Mouse (Mus musculus) MEL (cell line): ENCODE results near the gene Plek. TPM values are rescaled to one million over a fixed set of nuclear protein-coding genes. Genes with fewer than 3 reads are reported as not detected.

ENCODE experiments used
- DNase-seq: peaks from one replicate; pipeline ENCODE4 v3.0.0; 2011; ENCODE audit warnings: low read depth, low spot score
- H3K27ac ChIP-seq: 2 replicates; pipeline ENCODE4 v1.5.1; 2012; ENCODE audit warnings: low read depth, mild to moderate bottlenecking, control low read depth, low read length, moderate library complexity; ENCODE audit not compliant: control insufficient read depth
- H3K27me3 ChIP-seq, 2 experiments: fragments of 150-350 bp in 1 of 2; sonication (generic) in 1 of 2; 2 replicates each; pipeline ENCODE4 v1.6.1; 2012; ENCODE audit warnings: low read length in 2 of 2, mild to moderate bottlenecking in 2 of 2, improper control_type of control experiment in 1 of 2, moderate library complexity in 1 of 2; ENCODE audit not compliant: insufficient read depth in 2 of 2, control insufficient read depth in 1 of 2
- H3K36me3 ChIP-seq, 2 experiments: 2 replicates each; pipeline ENCODE4 v1.6.1; 2012 to 2014; ENCODE audit warnings: low read length in 2 of 2, improper control_type of control experiment in 1 of 2, inconsistent platforms in 1 of 2, mild to moderate bottlenecking in 1 of 2; ENCODE audit not compliant: insufficient read depth in 2 of 2, control insufficient read depth in 1 of 2
- H3K4me1 ChIP-seq, 2 experiments: fragments of 150-350 bp in 1 of 2; sonication (generic) in 1 of 2; 2 replicates each; pipeline ENCODE4 v1.6.1; 2012; ENCODE audit warnings: low read length in 2 of 2, improper control_type of control experiment in 1 of 2, mild to moderate bottlenecking in 1 of 2; ENCODE audit not compliant: insufficient read depth in 2 of 2, control insufficient read depth in 1 of 2
- H3K4me3 ChIP-seq, 2 experiments: fragments of 150-350 bp in 1 of 2; sonication (generic) in 1 of 2; 2 replicates each; pipeline ENCODE4 v1.5.1; 2012; ENCODE audit warnings: low read depth in 2 of 2, low read length in 2 of 2, mild to moderate bottlenecking in 2 of 2, moderate library complexity in 2 of 2, control low read depth in 1 of 2, improper control_type of control experiment in 1 of 2; ENCODE audit not compliant: control insufficient read depth in 1 of 2, insufficient read depth in 1 of 2
- H3K79me2 ChIP-seq: 2 replicates; pipeline ENCODE4 v1.6.1; 2012; ENCODE audit warnings: mild to moderate bottlenecking, low read length, moderate library complexity; ENCODE audit not compliant: control insufficient read depth, poor library complexity, insufficient read depth
- H3K9ac ChIP-seq: 2 replicates; pipeline ENCODE4 v1.6.1; 2012; ENCODE audit warnings: low read depth, mild to moderate bottlenecking, control low read depth, low read length, moderate library complexity; ENCODE audit not compliant: control insufficient read depth, poor library complexity, severe bottlenecking
- H3K9me3 ChIP-seq: fragments of 150-350 bp; sonication (generic); replicated peaks from 2 replicates; pipeline ENCODE4 v1.6.1; 2012; ENCODE audit warnings: mild to moderate bottlenecking, low read length, improper control_type of control experiment, moderate library complexity; ENCODE audit not compliant: insufficient read depth
- BHLHE40 ChIP-seq: IDR thresholded peaks from 2 replicates; pipeline ENCODE4 v1.6.1; 2012; ENCODE audit warnings: low read depth, mild to moderate bottlenecking, inconsistent platforms, low read length, improper control_type of control experiment, borderline replicate concordance
- CHD1 ChIP-seq: IDR thresholded peaks from 2 replicates; pipeline ENCODE4 v1.6.1; 2012; ENCODE audit warnings: low read depth, mild to moderate bottlenecking, inconsistent platforms, low read length, improper control_type of control experiment
- CHD2 ChIP-seq: IDR thresholded peaks from 2 replicates; pipeline ENCODE4 v1.6.1; 2011; ENCODE audit warnings: low read length, improper control_type of control experiment
- CTCF ChIP-seq, 3 experiments: IDR thresholded peaks in 2 of 3; conservative IDR thresholded peaks in 1 of 3; 2 replicates each; pipeline ENCODE4 v1.5.1; 2011 to 2012; ENCODE audit warnings: low read length in 3 of 3, low read depth in 2 of 3, mild to moderate bottlenecking in 2 of 3, improper control_type of control experiment in 1 of 3, inconsistent platforms in 1 of 3, mixed read lengths in 1 of 3, moderate library complexity in 1 of 3; ENCODE audit not compliant: control insufficient read depth in 1 of 3, insufficient read depth in 1 of 3, poor library complexity in 1 of 3, severe bottlenecking in 1 of 3
- ELF1 ChIP-seq: IDR thresholded peaks from 2 replicates; pipeline ENCODE4 v1.6.1; 2014; ENCODE audit warnings: low read depth, mild to moderate bottlenecking, inconsistent platforms, low read length, improper control_type of control experiment, moderate library complexity
- EP300 ChIP-seq, 2 experiments: IDR thresholded peaks; 2 replicates each; pipeline ENCODE4 v1.6.1; 2011; ENCODE audit warnings: improper control_type of control experiment in 2 of 2, low read length in 2 of 2, low read depth in 1 of 2, mild to moderate bottlenecking in 1 of 2
- ETS1 ChIP-seq: IDR thresholded peaks from 2 replicates; pipeline ENCODE4 v1.6.1; 2012; ENCODE audit warnings: low read depth, mild to moderate bottlenecking, inconsistent platforms, low read length, improper control_type of control experiment, moderate library complexity
- KAT2A ChIP-seq: conservative IDR thresholded peaks from 2 replicates; pipeline ENCODE4 v1.6.1; 2012; ENCODE audit warnings: low read depth, low read length, improper control_type of control experiment, inconsistent platforms
- MAFK ChIP-seq: IDR thresholded peaks from 2 replicates; pipeline ENCODE4 v1.6.1; 2011; ENCODE audit warnings: low read depth, mild to moderate bottlenecking, low read length, improper control_type of control experiment, borderline replicate concordance
- MAX ChIP-seq: IDR thresholded peaks from 2 replicates; pipeline ENCODE4 v1.6.1; 2011; ENCODE audit warnings: low read length, improper control_type of control experiment
- MAZ ChIP-seq: IDR thresholded peaks from 2 replicates; pipeline ENCODE4 v1.6.1; 2012; ENCODE audit warnings: low read depth, mild to moderate bottlenecking, inconsistent platforms, low read length, improper control_type of control experiment
- MXI1 ChIP-seq: IDR thresholded peaks from 2 replicates; pipeline ENCODE4 v1.6.1; 2011; ENCODE audit warnings: mild to moderate bottlenecking, low read depth, low read length, improper control_type of control experiment
- MYB ChIP-seq: IDR thresholded peaks from 2 replicates; pipeline ENCODE4 v1.6.1; 2011; ENCODE audit warnings: mild to moderate bottlenecking, low read depth, low read length, improper control_type of control experiment
- POLR2A ChIP-seq, 2 experiments: IDR thresholded peaks; 2 replicates each; pipeline ENCODE4 v1.6.1; 2011 to 2012; ENCODE audit warnings: low read length in 2 of 2, mild to moderate bottlenecking in 2 of 2, control low read depth in 1 of 2, improper control_type of control experiment in 1 of 2, low read depth in 1 of 2, moderate library complexity in 1 of 2; ENCODE audit not compliant: control insufficient read depth in 1 of 2, insufficient read depth in 1 of 2, poor library complexity in 1 of 2
- POLR2AphosphoS5 ChIP-seq: IDR thresholded peaks from 2 replicates; pipeline ENCODE4 v1.6.1; 2012; ENCODE audit warnings: low read depth, borderline replicate concordance, mild to moderate bottlenecking, inconsistent platforms, low read length, moderate library complexity, mixed read lengths
- RAD21 ChIP-seq: IDR thresholded peaks from 2 replicates; pipeline ENCODE4 v1.6.1; 2011; ENCODE audit warnings: mild to moderate bottlenecking, low read depth, low read length, improper control_type of control experiment
- RCOR1 ChIP-seq: IDR thresholded peaks from 2 replicates; pipeline ENCODE4 v1.6.1; 2012; ENCODE audit warnings: low read depth, mild to moderate bottlenecking, inconsistent platforms, low read length, improper control_type of control experiment
- SIN3A ChIP-seq: IDR thresholded peaks from 2 replicates; pipeline ENCODE4 v1.6.1; 2012; ENCODE audit warnings: low read length, improper control_type of control experiment, inconsistent platforms
- TAL1 ChIP-seq: IDR thresholded peaks from 2 replicates; pipeline ENCODE4 v1.6.1; 2012; ENCODE audit warnings: mild to moderate bottlenecking, inconsistent platforms, low read length, moderate library complexity, mixed read lengths
- TCF12 ChIP-seq: IDR thresholded peaks from 2 replicates; pipeline ENCODE4 v1.6.1; 2014; ENCODE audit warnings: low read depth, mild to moderate bottlenecking, inconsistent platforms, low read length, improper control_type of control experiment, moderate library complexity
- UBTF ChIP-seq: IDR thresholded peaks from 2 replicates; pipeline ENCODE4 v1.6.1; 2012; ENCODE audit warnings: low read depth, mild to moderate bottlenecking, inconsistent platforms, low read length, improper control_type of control experiment, moderate library complexity, borderline replicate concordance; ENCODE audit not compliant: insufficient read depth
- USF1 ChIP-seq: IDR thresholded peaks from 2 replicates; pipeline ENCODE4 v1.6.1; 2014; ENCODE audit warnings: low read depth, mild to moderate bottlenecking, inconsistent platforms, low read length, improper control_type of control experiment, moderate library complexity
- ZNF384 ChIP-seq: IDR thresholded peaks from 2 replicates; pipeline ENCODE4 v1.6.1; 2012; ENCODE audit warnings: low read depth, mild to moderate bottlenecking, inconsistent platforms, low read length, improper control_type of control experiment
- polyA plus RNA-seq, 2 experiments: library from polyadenylated mRNA; stranded (reverse) in 1 of 2; unstranded in 1 of 2; fragments of >175 nt in 1 of 2; fragments of >200 nt in 1 of 2; gene quantifications; 2 replicates each; pipeline versions ENCODE4 v1.2.1 to v1.2.4; 2012; ENCODE audit warnings: low replicate concordance in 2 of 2, low read depth in 1 of 2; ENCODE audit not compliant: insufficient read length in 2 of 2, insufficient read depth in 1 of 2, missing spikeins in 1 of 2
- total RNA-seq: library from RNA; depleted of rRNA; stranded (reverse); fragments of 300-350 nt; gene quantifications from 2 replicates; pipeline ENCODE4 v1.2.3, GENCODE M21; 2012

Gene Plek
- total and polyA plus RNA-seq, 3 experiments: 51.5 to 357 (median 76.7) TPM

DNA sequence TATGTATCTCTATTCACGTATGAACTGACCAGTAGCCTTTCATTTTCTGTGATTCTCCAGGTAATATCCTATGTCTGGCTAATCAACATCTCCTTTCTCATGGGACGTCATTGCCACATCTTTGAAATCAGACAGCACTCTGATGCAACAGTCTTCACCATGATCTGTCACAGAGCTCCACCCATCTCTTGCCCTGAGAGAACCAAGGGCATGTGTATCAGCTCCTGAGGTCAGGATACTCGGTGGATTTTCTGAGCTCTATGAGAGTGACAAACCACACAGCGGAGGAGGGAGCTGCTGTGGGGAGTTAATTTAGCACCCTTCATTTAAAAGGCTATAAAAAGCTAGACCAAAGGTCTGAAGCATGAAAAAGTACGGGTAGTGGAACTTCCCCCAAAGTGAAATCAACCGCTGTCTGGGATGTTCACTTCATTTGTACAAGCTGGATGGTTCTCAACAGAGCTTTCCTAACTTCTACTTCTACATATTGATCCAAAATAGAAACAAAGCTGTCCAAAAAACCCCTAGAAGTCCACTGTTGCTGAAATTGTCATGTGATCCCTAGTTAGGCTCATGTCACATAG is 64.3 kb downstream of the Plek start:
- Histone ChIP-seq H3K4me1 (no peaks in the 10 kb centered on the region), H3K9ac (no peak overlapping the region), H3K4me3 (no peak overlapping the region), H3K79me2 (no peaks in the 10 kb centered on the region), H3K9me3 (no peaks in the 10 kb centered on the region), H3K27me3 (no peaks in the 10 kb centered on the region), H3K36me3 (peaks cover 0 to 53% of the 10 kb centered on the region in 2 experiments; a peak in 3 of 4 replicates), H3K27ac (no peak overlapping the region)
- TF ChIP-seq BHLHE40 (no peak), RCOR1 (no peak), MAZ (no peak), SIN3A (no peak), MYB (no peak)
- DNase-seq: no peak

- Histone ChIP-seq H3K27me3 (no peaks in the 10 kb centered on the region), H3K9ac (no peak overlapping the region), H3K9me3 (no peaks in the 10 kb centered on the region), H3K4me3 (no peak overlapping the region), H3K27ac (no peak overlapping the region), H3K36me3 (peaks cover under 1 to 52% of the 10 kb centered on the region in 2 experiments; a peak in 3 of 4 replicates), H3K4me1 (no peaks in the 10 kb centered on the region), H3K79me2 (no peaks in the 10 kb centered on the region)
- no peak for DNase-seq
- no peak for TF ChIP-seq EP300 (IDR thresholded peaks at IDR 0.05; ENCODE audit: low read depth in 1 of 2, low read length in 2 of 2)
- TF ChIP-seq ELF1: no peak
- TF ChIP-seq MAFK: no peak
- TF ChIP-seq SIN3A: no peak
- TF ChIP-seq MYB: no peak
- no peak for TF ChIP-seq KAT2A
- no peak for TF ChIP-seq TAL1
- TF ChIP-seq MAX: no peak
- no peak for TF ChIP-seq POLR2A (IDR thresholded peaks at IDR 0.05; ENCODE audit: control insufficient read depth in 1 of 2, insufficient read depth in 1 of 2, low read depth in 1 of 2, low read length in 2 of 2, poor library complexity in 1 of 2)
- TF ChIP-seq CHD2: no peak
- TF ChIP-seq UBTF: no peak
- TF ChIP-seq ETS1: no peak
- no peak for TF ChIP-seq RAD21
- TF ChIP-seq TCF12: no peak
- no peak for TF ChIP-seq ZNF384
- TF ChIP-seq CHD1: no peak
- TF ChIP-seq USF1: no peak
- TF ChIP-seq MXI1: no peak
- no peak for TF ChIP-seq POLR2AphosphoS5
- TF ChIP-seq CTCF (IDR thresholded peaks at IDR 0.05 in 2 of 3, conservative IDR thresholded peaks at IDR 0.05 in 1 of 3; ENCODE audit: control insufficient read depth in 1 of 3, insufficient read depth in 1 of 3, low read depth in 2 of 3, low read length in 3 of 3, poor library complexity in 1 of 3, severe bottlenecking in 1 of 3): no peak
These were observed 65.5 kb downstream of the Plek start for GRCm38 (mm10) chr11:16986550-16987187.
